Mouse (Mus musculus): ENCODE data around the gene Grin2d.

The Grin2d gene

DNA sequence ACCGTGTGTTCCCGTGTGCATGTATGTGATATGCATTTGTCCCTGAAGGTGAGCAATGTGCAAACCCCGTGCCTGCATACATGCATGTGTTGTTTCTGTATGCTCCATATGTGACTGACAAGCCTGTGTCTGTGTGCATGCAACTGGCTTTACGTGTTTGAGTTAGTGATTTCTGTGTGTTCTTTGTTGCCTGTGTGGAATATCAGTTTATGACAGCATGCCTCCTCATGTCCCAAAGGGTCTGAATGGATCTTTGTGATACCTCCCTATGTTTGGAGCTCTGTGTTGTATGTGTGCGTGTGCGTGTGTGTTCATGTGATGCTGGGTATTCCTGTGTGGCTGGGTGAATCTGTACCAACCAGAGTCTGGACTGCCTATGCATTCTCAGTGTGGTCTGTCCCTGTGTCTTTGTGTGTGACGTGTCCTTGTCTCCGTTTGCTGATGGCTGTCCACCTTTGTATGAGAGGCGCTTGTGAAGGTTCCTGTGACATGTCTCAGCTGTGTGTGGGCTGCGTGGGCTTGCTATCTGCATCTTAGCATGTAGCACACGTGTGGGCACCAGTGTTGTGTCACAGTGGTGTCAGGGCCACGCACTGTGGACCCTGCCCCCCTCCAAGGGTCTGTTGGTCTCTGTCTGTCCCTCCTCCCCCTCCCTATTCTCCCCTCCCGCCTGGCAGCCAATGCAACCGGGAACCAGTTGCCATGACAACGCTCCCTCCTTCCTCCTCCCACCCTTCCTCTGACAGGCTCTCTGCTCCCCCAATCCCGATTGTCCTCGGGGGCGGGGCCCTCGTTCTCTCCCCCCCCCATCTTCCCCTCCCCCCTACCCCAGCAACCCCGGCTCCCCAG, 93.4 kb downstream of the Grin2d start, which contains the start of gene Sult2b1:
Gene Sult2b1, minus strand, starts transcription at position 146 of the 849 bp plus-strand sequence.
- peak; percentile 46 for DNase-seq (ENCODE audit: low read depth, low spot score)

DNA sequence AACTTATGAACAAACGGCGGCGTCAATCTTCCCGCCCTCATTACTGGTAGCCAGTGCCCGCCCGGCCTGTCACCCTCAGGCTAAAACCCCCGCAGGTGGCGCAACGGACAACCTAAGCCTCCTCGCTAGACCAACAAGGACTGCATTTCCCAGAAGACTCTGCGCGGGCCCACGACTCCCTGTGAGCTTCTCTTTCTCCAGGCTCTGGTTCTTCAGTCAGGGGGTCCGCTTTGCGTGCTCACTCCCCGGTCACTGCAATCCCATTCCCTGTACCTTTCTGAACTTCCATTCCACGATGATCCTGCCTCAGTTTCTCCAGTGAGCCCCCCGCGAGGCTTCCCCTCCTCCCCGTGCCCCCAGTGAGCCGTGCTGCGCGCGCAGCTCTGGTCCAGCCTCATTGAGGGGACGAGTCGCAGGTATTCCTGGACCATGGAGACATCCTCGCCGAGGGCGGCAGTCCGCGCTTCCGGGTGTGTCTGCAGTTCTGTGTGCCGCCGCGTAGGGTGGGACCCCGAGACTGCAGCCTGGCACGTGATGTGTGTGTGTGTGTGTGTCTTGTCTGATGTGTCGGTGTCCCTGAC, 94.6 kb downstream of the Grin2d start, which contains the start of gene Lmtk3:
Gene Lmtk3, plus strand, starts transcription at position 228 of the 581 bp plus-strand sequence.
- peak; percentile 64 for DNase-seq (ENCODE audit: low read depth, low spot score)

DNA sequence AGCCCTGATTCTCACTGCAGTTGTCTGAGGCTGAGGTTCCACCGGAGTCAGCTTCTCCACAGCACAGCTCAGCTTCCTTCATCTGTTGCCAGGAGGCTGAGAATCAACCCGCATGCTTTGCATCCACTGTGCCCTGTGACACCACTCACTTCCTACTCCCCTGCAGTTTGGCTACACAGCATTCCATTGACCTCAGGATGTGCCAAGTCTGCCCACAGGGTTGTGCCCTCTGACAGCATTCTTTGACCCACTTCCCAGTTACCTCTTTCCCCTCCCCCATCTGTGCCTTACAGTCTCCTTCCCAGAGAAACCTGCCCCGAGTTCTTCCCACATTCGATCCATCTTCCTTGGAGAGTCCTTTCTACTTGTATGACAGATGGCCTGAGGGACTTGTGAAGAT, 95.9 kb downstream of the Grin2d start:
- DNase-seq (ENCODE audit: low read depth, low spot score): no peak
